Comparison of ENCODE assay signal across 10 mouse cellular contexts in genomic region chr17:29464519-29465140, GRCm38 (mm10). TPM values are rescaled to one million over a fixed set of nuclear protein-coding genes. Genes with fewer than 3 reads are reported as not detected.
DNase-seq lines count a peak whose midpoint lies in the region; ATAC-seq lines count a peak whose summit lies in the region.
"Had no signal": no experiment of that assay in that cellular context is flagged by ENCODE, and none has a peak within 500 bp of the region (broad histone marks: within the 10 kb centered on the region; RNA-seq: fewer than 3 reads in every experiment).

No protein-coding gene starts in this region.

- peak overlapping the region; percentile 33 for H3K4me3 ChIP-seq in kidney, embryonic 15.5 days (replicated peaks)
- H3K4me3 ChIP-seq in forebrain, embryonic 10.5 days, result peak overlapping the region; percentile 47
- H3K4me3 ChIP-seq in limb, embryonic 12.5 days (replicated peaks), result peak overlapping the region; percentile 27
- H3K4me3 ChIP-seq in neural tube, embryonic 13.5 days, result peak overlapping the region; percentile 13; the same call in 1 of the 2 replicates

- no peaks in the 10 kb centered on the region for H3K9me3 ChIP-seq in kidney, embryonic 15.5 days (replicated peaks)
- no peaks in the 10 kb centered on the region; the same call in 1 of the 2 replicates for H3K9me3 ChIP-seq in forebrain, embryonic 10.5 days
- no peaks in the 10 kb centered on the region for H3K9me3 ChIP-seq in limb, embryonic 12.5 days
- no peaks in the 10 kb centered on the region for H3K9me3 ChIP-seq in neural tube, embryonic 13.5 days

- no peak overlapping the region for H3K9ac ChIP-seq in kidney, embryonic 15.5 days
- H3K9ac ChIP-seq in limb, embryonic 12.5 days (replicated peaks), result 0 out of 2 replicates have a peak overlapping the region, but pooled peaks have one; percentile 23
- H3K9ac ChIP-seq in neural tube, embryonic 13.5 days, result peak overlapping the region; percentile 45

- ATAC-seq in kidney, embryonic 15.5 days (replicated peaks; ENCODE audit: low FRiP score), result peak; percentile 34; the same call in 1 of the 2 replicates
- ATAC-seq in limb, embryonic 12.5 days (ENCODE audit: insufficient number of reproducible peaks, insufficient read depth, low FRiP score, low TSS enrichment, low read depth), result no peak
- ATAC-seq in neural tube, embryonic 13.5 days (ENCODE audit: low read depth), result no peak

- 7% methylated on average over 17 of the region's 17 CpGs for WGBS in kidney, embryonic 15.5 days
- 4% methylated on average over 17 of the region's 17 CpGs for WGBS in forebrain, embryonic 10.5 days
- WGBS in limb, embryonic 12.5 days, result 3% methylated on average over 17 of the region's 17 CpGs
- WGBS in neural tube, embryonic 13.5 days, result 8% methylated on average over 17 of the region's 17 CpGs

- H3K27me3 ChIP-seq in kidney, embryonic 15.5 days, result no peaks in the 10 kb centered on the region
- peaks cover 5% of the 10 kb centered on the region for H3K27me3 ChIP-seq in forebrain, embryonic 10.5 days (ENCODE audit: poor library complexity, severe bottlenecking)
- H3K27me3 ChIP-seq in limb, embryonic 12.5 days, result no peaks in the 10 kb centered on the region
- H3K27me3 ChIP-seq in neural tube, embryonic 13.5 days, result 0 out of 2 replicates have a peak, but pooled peaks cover 4% of the 10 kb centered on the region

- no peak for DNase-seq in kidney, adult 9 months
- peak; percentile 50 for DNase-seq in forebrain, embryonic 10.5 days (ENCODE audit: extremely low spot score, low spot score)
- DNase-seq in left cerebral cortex, postnatal 25 days (ENCODE audit: low spot score in 2 of 2), result no peak
- DNase-seq in right cerebral cortex, adult 2 months (ENCODE audit: low spot score in 2 of 2), result no peak
- no peak for DNase-seq in gastrocnemius, adult 8-10 months (ENCODE audit: low spot score in 2 of 2)
- DNase-seq: cerebellum, adult 11 months; spleen, adult 18-20 months had no signal

- H3K27ac ChIP-seq in kidney, embryonic 15.5 days, result peak overlapping the region; percentile 93
- H3K27ac ChIP-seq in forebrain, embryonic 10.5 days, result peak overlapping the region; percentile 92
- peak overlapping the region; percentile 96 for H3K27ac ChIP-seq in limb, embryonic 12.5 days
- peak overlapping the region; percentile 66; the same call in 1 of the 2 replicates for H3K27ac ChIP-seq in neural tube, embryonic 13.5 days (replicated peaks)

- H3K4me2 ChIP-seq in kidney, embryonic 15.5 days, result peak overlapping the region; percentile 62
- peak overlapping the region; percentile 55 for H3K4me2 ChIP-seq in limb, embryonic 12.5 days
- H3K4me2 ChIP-seq in neural tube, embryonic 13.5 days, result peak overlapping the region; percentile 52

- H3K36me3 ChIP-seq in kidney, embryonic 15.5 days, result no peaks in the 10 kb centered on the region
- H3K36me3 ChIP-seq in forebrain, embryonic 10.5 days (replicated peaks), result no peaks in the 10 kb centered on the region
- no peaks in the 10 kb centered on the region for H3K36me3 ChIP-seq in limb, embryonic 12.5 days
- no peaks in the 10 kb centered on the region for H3K36me3 ChIP-seq in neural tube, embryonic 13.5 days

- intact Hi-C loops in left cerebral cortex, postnatal 25 days (cut with DNase I), result no loop called here

- H3K4me1 ChIP-seq in kidney, embryonic 15.5 days, result peaks cover 58% of the 10 kb centered on the region
- peaks cover 91% of the 10 kb centered on the region for H3K4me1 ChIP-seq in forebrain, embryonic 10.5 days
- H3K4me1 ChIP-seq in limb, embryonic 12.5 days (replicated peaks), result peaks cover 54% of the 10 kb centered on the region
- H3K4me1 ChIP-seq in neural tube, embryonic 13.5 days (replicated peaks), result peaks cover 51% of the 10 kb centered on the region

RNA-seq across cellular contexts. Expression of gene Pim1, which starts 25.9 kb away (rescaled TPM):
- polyA plus RNA-seq in kidney, embryonic 15.5 days (2015; fragmentation: Nextera tagmentation; extraction: Ambion mirVana), result 17.8 and 17.9 TPM in 2 replicates
- 32.2 and 33.1 TPM in 2 replicates for polyA plus RNA-seq in forebrain, embryonic 10.5 days (2016; fragmentation: Nextera tagmentation; extraction: Ambion mirVana)
- 21.4 and 24.2 TPM in 2 replicates for polyA plus RNA-seq in limb, embryonic 12.5 days (2016; fragmentation: Nextera tagmentation; extraction: Ambion mirVana)
- 12.4 and 14.4 TPM in 2 replicates for polyA plus RNA-seq in neural tube, embryonic 13.5 days (2015; fragmentation: Nextera tagmentation; extraction: Ambion mirVana)
- total RNA-seq in left cerebral cortex, postnatal 25 days (2021), result 1 to 10 TPM; 6.8 to 7.4 TPM
- 10 to 100 TPM in 2 of 4 experiments, 1 to 10 TPM in 2; 8.6 to 18.9 (median 11.3) TPM for total RNA-seq in gastrocnemius, adult 8-10 months (2022)
